Mouse (Mus musculus) left cerebral cortex, adult 8-10 months (tissue): Measurements from ENCODE around the gene Sec24c. TPM values are rescaled to one million over a fixed set of nuclear protein-coding genes. Genes with fewer than 3 reads are reported as not detected.
"Not testable (repeated sequence)": the region's sequence is repeated elsewhere in the genome, so short reads cannot be mapped to it uniquely, and the experiment has no call there.

Experiments
- DNase-seq, 2 experiments: peaks; one replicate each; pipeline ENCODE4 v3.0.0; 2022; ENCODE audit warnings: low spot score in 2 of 2
- total RNA-seq, 4 experiments: library from RNA; stranded (reverse); gene quantifications; 2 replicates each; pipeline ENCODE4 v1.2.4; 2022

Gene Sec24c
- total RNA-seq, 4 experiments from 2014 or later, result 87.9 to 102 (median 99.5) TPM

GRCm38 (mm10) chr14:20696986-20697385 lies 22.9 kb downstream of the Sec24c start:
- peak in 1 of 2 experiments; percentile 67 for DNase-seq

- no peak for DNase-seq
Observed at GRCm38 (mm10) chr14:20698515-20698914, 24.4 kb downstream of the Sec24c start.

GRCm38 (mm10) chr14:20700362-20700761 lies 26.3 kb downstream of the Sec24c start:
- no peak for DNase-seq

- DNase-seq, result no peak
Observed at GRCm38 (mm10) chr14:20701554-20701953, 27.4 kb downstream of the Sec24c start.

GRCm38 (mm10) chr14:20702096-20702740 lies 28.1 kb downstream of the Sec24c start:
- no peak for DNase-seq

GRCm38 (mm10) chr14:20702741-20703381 lies 28.8 kb downstream of the Sec24c start, which contains the start of gene Chchd1:
Chchd1 (plus strand) TSS chr14:20703006.
- DNase-seq, result peak; percentile 88 to 90

- DNase-seq, result not testable (repeated sequence)
Observed at GRCm38 (mm10) chr14:20703461-20703860, 29.4 kb downstream of the Sec24c start.

- peak; percentile 85 to 91 for DNase-seq
Observed at GRCm38 (mm10) chr14:20707201-20708190, 33.4 kb downstream of the Sec24c start, which contains the start of gene Zswim8. Zswim8 (plus strand) TSS chr14:20707552.

GRCm38 (mm10) chr14:20708239-20708638 lies 34.1 kb downstream of the Sec24c start:
- no peak for DNase-seq

GRCm38 (mm10) chr14:20713832-20714231 lies 39.7 kb downstream of the Sec24c start:
- DNase-seq, result no peak

- no peak for DNase-seq
Observed at GRCm38 (mm10) chr14:20718443-20718842, 44.3 kb downstream of the Sec24c start.

GRCm38 (mm10) chr14:20719767-20720166 lies 45.7 kb downstream of the Sec24c start:
- no peak for DNase-seq

GRCm38 (mm10) chr14:20721371-20721770 lies 47.3 kb downstream of the Sec24c start:
- DNase-seq, result no peak

- no peak for DNase-seq
Observed at GRCm38 (mm10) chr14:20723006-20723405, 48.9 kb downstream of the Sec24c start.

GRCm38 (mm10) chr14:20724043-20724442 lies 49.9 kb downstream of the Sec24c start:
- peak in 1 of 2 experiments; percentile 60 for DNase-seq

- DNase-seq, result no peak
Observed at GRCm38 (mm10) chr14:20725660-20726339, 51.7 kb downstream of the Sec24c start.

- no peak for DNase-seq
Observed at GRCm38 (mm10) chr14:20729871-20730270, 55.8 kb downstream of the Sec24c start.

- DNase-seq, result no peak
Observed at GRCm38 (mm10) chr14:20730853-20731602, 56.9 kb downstream of the Sec24c start.

- DNase-seq, result no peak
Observed at GRCm38 (mm10) chr14:20733041-20733951, 59.2 kb downstream of the Sec24c start.
